Mouse (Mus musculus) testis, adult 2 months (tissue): Measurements from ENCODE around the gene Prrt2. TPM values are rescaled to one million over a fixed set of nuclear protein-coding genes. Genes with fewer than 3 reads are reported as not detected.

Experiments
- H3K27ac ChIP-seq: fragments of 200-500 bp; 2 replicates; pipeline ENCODE4 v1.5.1; 2012; ENCODE audit warnings: low read depth, low read length; ENCODE audit not compliant: control insufficient read depth, insufficient read depth
- H3K27me3 ChIP-seq: fragments of 200-500 bp; 2 replicates; pipeline ENCODE4 v1.6.1; 2012; ENCODE audit warnings: mild to moderate bottlenecking, low read length, moderate library complexity; ENCODE audit not compliant: control insufficient read depth, insufficient read depth
- H3K36me3 ChIP-seq: fragments of 200-500 bp; 2 replicates; pipeline ENCODE4 v1.6.1; 2012; ENCODE audit warnings: mild to moderate bottlenecking, low read length; ENCODE audit not compliant: control insufficient read depth, insufficient read depth
- H3K4me1 ChIP-seq: fragments of 200-500 bp; 2 replicates; pipeline ENCODE4 v1.6.1; 2012; ENCODE audit warnings: low read length; ENCODE audit not compliant: control insufficient read depth, insufficient read depth
- H3K4me3 ChIP-seq: fragments of 200-500 bp; 2 replicates; pipeline ENCODE4 v1.5.1; 2012; ENCODE audit warnings: low read depth, mild to moderate bottlenecking, low read length, moderate library complexity, mixed read lengths; ENCODE audit not compliant: control insufficient read depth
- CTCF ChIP-seq: fragments of 200-500 bp; IDR thresholded peaks from 2 replicates; pipeline ENCODE4 v1.5.1; 2012; ENCODE audit warnings: low read depth, mild to moderate bottlenecking, inconsistent platforms, low read length, moderate library complexity; ENCODE audit not compliant: control insufficient read depth, insufficient read depth, insufficient replicate concordance
- POLR2A ChIP-seq: fragments of 200-500 bp; IDR thresholded peaks from 2 replicates; pipeline ENCODE4 v1.6.1; 2012; ENCODE audit warnings: low read depth, mild to moderate bottlenecking, inconsistent platforms, low read length, moderate library complexity; ENCODE audit not compliant: control insufficient read depth
- polyA plus RNA-seq: library from polyadenylated mRNA; depleted of rRNA; stranded (reverse); fragments of >200 nt; gene quantifications from 2 replicates; pipeline ENCODE4 v1.2.3, GENCODE M21; 2012

The Prrt2 gene
- polyA plus RNA-seq, 1 experiment, result 3.4 TPM

DNA sequence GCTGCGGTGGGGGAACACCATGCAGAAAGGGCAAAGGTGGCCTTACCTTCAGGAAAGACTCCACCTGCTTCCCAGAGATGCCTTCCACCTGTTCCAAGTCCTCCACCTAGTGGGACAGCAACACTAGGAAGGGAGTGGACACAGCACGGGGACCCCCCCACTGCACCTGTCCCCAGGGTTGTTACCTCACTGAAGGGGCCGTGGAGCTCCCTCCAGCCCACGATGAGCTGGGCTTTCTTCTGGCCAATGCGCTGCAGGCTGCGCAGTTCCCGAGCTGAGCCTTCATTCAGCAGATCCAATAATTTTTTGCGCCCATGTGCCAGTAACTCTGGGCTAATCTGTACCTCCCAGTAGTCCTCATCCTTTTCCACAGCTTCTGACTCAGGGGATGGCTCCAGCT lies 6.9 kb upstream of the Prrt2 start:
- no peaks in the 10 kb centered on the region for H3K27me3 ChIP-seq
- peak overlapping the region; percentile 83 for H3K4me3 ChIP-seq
- peaks cover 17% of the 10 kb centered on the region for H3K4me1 ChIP-seq
- no peaks in the 10 kb centered on the region; the same call in 1 of the 2 replicates for H3K36me3 ChIP-seq
- TF ChIP-seq POLR2A (no peak), CTCF (no peak)
- peak overlapping the region; percentile 98 for H3K27ac ChIP-seq

DNA sequence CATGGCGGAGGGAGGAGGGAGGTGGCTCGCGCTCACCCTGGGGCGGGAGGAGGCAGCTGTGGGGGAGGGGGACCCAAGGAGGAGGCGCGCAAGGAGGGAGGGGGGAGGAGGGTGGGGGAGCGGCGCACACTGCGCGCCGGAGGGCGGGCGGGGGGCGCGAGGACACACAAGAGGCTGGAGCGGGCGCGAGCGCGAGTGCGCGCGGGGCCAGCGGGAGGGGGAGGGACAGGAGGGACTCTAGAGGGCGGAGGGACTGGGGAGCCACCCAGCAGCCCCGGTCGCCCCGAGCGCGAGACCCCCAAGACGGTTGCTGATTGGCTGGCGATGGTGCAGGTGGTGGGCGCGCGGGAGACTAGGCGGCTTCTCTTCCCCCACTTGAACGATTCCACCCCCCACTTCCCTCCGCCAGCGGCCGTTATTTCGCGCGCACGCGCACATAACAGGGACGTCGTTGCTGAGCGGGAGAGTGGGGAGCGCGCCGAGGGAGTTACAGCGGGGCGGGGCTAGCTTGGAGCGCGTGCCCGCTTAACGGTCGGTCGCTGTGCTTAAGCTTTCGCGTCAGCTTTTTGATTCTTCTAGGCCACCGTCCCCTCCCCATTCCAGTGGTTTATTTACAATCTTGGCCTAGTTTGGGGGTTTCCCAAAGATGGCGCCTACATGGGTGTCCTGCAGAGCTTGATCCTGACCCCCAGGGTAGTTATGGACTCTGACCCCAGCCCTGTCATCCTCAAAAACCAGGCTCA lies 6.1 kb upstream of the Prrt2 start, which contains the start of gene Maz:
Gene Maz (minus strand): TSS at position 54 of the 743 bp plus-strand sequence.
- H3K27ac ChIP-seq, result peak within 1 kb of the TSS; percentile 99
- H3K4me1 ChIP-seq, result peaks cover 20% of the 10 kb centered on the region
- H3K4me3 ChIP-seq, result peak within 1 kb of the TSS; percentile 97
- H3K27me3 ChIP-seq, result no peaks in the 10 kb centered on the region
- no peaks in the 10 kb centered on the region; the same call in 1 of the 2 replicates for H3K36me3 ChIP-seq
- peak; percentile 52 for TF ChIP-seq POLR2A
- TF ChIP-seq CTCF, result no peak

DNA sequence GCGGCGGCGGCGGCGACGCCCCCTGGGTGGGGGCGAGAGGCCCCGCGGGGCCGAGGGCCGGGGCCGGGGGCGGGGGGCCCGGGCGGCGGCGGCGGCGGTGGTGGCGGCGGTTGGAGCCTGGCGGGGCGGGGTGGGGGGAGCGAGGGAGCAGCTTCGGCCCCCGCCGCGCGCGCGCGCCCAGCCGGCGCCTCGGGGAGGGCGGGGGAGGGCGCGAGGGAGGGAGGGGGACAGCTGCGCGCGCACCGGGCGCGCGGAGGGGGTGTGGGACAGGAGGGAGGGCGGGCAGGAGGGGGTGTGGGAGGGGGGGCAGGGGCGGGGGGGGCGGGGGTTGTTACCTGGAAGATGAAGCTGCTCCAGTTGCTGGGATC lies 5.6 kb upstream of the Prrt2 start:
- TF ChIP-seq CTCF (no peak), POLR2A (no peak)
- peak overlapping the region; percentile 97; the same call in 1 of the 2 replicates for H3K4me3 ChIP-seq
- peaks cover 20% of the 10 kb centered on the region for H3K4me1 ChIP-seq
- no peaks in the 10 kb centered on the region for H3K27me3 ChIP-seq
- H3K36me3 ChIP-seq, result no peaks in the 10 kb centered on the region; the same call in 1 of the 2 replicates
- H3K27ac ChIP-seq, result peak overlapping the region; percentile 99

DNA sequence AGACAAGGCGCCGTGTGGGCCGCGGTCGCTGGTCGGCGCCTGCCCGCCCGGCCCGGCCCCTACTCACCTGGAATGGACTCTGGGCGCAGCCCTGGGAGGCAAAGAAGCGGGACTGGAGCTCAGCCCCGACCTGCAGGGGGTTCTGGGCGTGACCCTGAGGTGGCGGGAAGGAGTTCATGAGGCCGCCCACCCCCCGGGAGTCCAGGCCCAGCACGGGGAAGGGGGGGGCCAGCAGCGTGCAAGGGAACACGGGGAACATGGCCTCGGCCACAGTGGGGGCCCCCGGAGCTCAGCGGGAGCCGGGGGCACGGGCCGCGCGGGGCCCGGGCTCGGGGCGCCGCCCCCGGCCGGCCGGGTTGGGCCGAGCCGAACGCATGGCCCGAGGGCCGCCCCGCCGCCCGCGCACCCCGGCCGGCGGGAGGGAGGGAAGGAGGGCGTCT lies 5.2 kb upstream of the Prrt2 start:
- peak overlapping the region; percentile 97 for H3K4me3 ChIP-seq
- peaks cover 23% of the 10 kb centered on the region for H3K4me1 ChIP-seq
- no peaks in the 10 kb centered on the region for H3K27me3 ChIP-seq
- TF ChIP-seq POLR2A (peak; percentile 32), CTCF (no peak)
- no peaks in the 10 kb centered on the region; the same call in 1 of the 2 replicates for H3K36me3 ChIP-seq
- peak overlapping the region; percentile 99 for H3K27ac ChIP-seq

DNA sequence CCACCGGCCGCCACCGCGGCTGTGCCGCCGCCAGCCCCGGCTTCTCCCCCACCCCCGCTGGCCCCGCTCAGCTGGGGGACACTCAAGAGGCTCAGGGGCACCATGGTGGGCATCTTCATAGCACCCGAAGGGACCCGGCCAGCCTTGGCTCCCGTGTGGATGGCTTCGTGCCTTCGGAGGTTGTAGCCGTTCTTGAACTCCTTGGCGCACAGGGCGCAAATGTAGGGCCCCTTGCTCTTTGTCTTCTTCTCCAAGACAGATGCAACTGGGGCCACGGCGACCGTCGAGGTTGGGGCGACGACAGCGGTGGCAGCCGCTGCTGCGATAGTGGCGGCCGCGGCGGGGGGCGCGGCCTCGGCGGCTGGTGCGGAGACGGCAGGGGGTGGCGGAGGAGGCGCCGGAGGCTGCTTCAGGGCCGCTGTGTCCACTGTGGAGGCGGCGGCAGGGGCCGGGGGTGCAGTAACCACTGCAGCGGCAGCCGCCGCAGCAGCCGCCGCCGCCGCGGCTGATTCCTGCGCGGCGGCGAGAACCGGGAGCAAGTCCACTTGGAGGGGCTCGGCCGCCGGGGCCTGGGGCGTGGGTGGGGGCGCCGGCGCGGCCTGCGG lies 4.6 kb upstream of the Prrt2 start:
- H3K27me3 ChIP-seq, result no peaks in the 10 kb centered on the region
- no peaks in the 10 kb centered on the region; the same call in 1 of the 2 replicates for H3K36me3 ChIP-seq
- TF ChIP-seq POLR2A (no peak; the same call in 1 of the 2 replicates), CTCF (no peak)
- H3K27ac ChIP-seq, result peak overlapping the region; percentile 99
- H3K4me1 ChIP-seq, result peaks cover 26% of the 10 kb centered on the region
- peak overlapping the region; percentile 97 for H3K4me3 ChIP-seq

DNA sequence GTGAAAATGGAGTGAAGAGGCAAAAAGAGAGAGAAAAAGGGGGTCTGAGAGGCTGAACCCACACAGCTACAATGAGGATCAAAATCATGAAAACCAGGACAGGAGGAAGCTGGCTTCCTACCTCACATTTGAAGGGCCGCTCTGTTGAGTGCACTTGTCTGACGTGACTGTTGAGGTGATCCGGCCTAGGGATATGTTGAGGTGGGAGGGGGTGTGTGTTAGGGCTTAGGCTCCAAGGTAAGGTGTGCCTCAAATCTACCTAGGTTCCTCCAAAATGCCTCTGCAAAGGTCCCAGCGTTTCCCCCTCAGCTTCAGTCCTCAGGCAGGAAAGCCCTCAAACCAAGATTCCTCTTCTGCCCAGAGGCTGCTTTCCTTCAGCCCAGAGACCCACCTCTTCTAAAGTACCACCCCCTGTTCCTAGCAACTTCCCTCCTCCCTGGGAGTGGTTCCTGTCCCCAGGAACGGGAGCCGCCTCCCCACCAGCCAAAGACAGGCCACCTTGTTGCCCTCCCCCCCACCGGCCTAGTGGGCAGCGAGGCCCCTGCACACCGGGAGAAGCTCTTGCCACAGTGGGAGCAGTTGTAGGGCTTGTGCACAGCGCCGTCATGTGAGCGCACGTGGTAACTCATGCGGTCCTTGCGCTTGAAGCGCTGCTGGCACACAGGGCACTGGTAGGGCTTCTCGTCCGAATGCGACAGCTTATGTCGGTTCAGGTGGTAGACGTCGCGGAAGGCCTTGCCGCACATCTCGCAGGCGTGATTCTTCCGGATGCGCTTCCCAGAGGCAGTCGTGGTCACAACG lies 3.9 kb upstream of the Prrt2 start:
- H3K36me3 ChIP-seq, result no peaks in the 10 kb centered on the region

More for the DNA sequence above, 3.9 kb upstream of the Prrt2 start:
- H3K4me3 ChIP-seq, result peak overlapping the region; percentile 97
- H3K27ac ChIP-seq, result peak overlapping the region; percentile 99
- TF ChIP-seq CTCF (peak; percentile 49; the same call in 1 of the 2 replicates), POLR2A (peak; percentile 75; the same call in 1 of the 2 replicates)
- no peaks in the 10 kb centered on the region for H3K27me3 ChIP-seq
- H3K4me1 ChIP-seq, result peaks cover 32% of the 10 kb centered on the region
